Mouse (Mus musculus): ENCODE results near the gene Gnb5. TPM values are rescaled to one million over a fixed set of nuclear protein-coding genes. Genes with fewer than 3 reads are reported as not detected.
A peak's percentile ranks its signal among the peaks of the same experiment; 100 is the strongest.

The Gnb5 gene
- 15.8 and 16.2 TPM in 2 replicates for polyA plus RNA-seq (2015; fragmentation: Nextera tagmentation; extraction: Ambion mirVana)

DNA sequence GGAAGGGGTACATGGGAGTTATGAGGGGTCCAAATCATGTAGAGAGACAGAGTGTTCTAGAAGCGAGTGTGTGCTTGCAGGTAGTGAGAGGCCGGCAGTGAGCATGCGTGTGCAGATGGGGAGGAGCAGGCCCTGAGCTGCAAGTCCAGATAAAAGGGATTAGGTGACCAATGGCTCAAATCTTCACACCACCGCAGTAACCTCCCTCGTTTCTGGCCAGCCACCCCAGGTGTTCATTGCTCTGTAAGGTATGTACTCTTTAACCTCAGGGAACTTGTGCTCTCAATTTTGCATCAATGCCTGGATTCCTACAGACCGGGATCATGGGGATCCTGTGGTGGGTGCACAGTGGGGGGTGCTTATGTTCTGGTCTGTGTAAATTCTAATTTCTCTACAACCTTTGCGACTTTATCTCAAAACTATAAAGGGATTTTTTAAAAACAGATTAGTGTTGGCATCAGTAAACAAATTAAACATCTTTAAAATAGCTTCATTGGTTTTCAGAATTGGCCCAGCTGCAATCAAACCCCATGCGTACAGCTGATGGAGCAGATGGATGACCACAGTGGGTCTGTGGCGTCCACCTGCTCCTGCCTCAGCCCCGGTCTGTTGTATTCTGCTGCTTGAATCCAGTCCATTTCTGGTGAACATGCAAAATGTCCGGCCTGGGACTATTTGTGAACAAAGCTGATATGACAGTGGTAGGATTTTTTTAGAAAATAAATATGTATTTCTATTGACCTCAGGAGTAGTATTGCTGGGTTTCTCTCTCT, at the start of gene Gnb5:
Gene Gnb5 (plus strand): TSS at position 163 of the 773 bp plus-strand sequence.
- ATAC-seq: no peak

DNA sequence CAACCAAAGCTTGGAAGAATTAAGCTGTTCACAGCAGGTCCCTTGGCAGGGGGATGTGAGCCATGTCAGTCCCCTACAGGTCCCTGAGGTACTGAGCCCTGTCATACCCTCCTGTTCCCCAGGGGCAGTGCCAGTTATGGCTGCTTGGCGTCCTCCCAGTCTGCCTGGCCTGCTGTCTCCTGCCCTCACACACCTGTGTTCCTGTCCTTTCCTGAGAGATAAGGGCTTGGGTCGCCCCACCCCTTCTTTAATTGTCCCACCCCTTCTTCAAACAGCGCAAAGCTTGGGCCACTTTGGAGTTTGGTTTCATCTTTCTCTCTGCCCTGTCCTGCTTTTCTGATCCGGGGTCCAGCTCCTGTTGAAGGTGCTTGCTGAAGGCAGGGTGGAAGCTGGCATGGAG, 47.3 kb upstream of the Gnb5 start:
- H3K9ac ChIP-seq (ENCODE audit: low read depth, low read length): no peak overlapping the region
- WGBS: 53% methylated on average over 4 of the region's 4 CpGs
- no peaks in the 10 kb centered on the region for H3K27me3 ChIP-seq (replicated peaks; ENCODE audit: control insufficient read depth, insufficient read depth, low read length)
- H3K27ac ChIP-seq (ENCODE audit: low read length): no peak overlapping the region
- H3K4me2 ChIP-seq (ENCODE audit: low read depth, low read length): no peak overlapping the region
- H3K4me3 ChIP-seq (ENCODE audit: low read length): no peak overlapping the region
- H3K9me3 ChIP-seq (ENCODE audit: control insufficient read depth, low read length): no peaks in the 10 kb centered on the region
- peak; percentile 61 for ATAC-seq
- no peaks in the 10 kb centered on the region; the same call in 1 of the 2 replicates for H3K4me1 ChIP-seq (ENCODE audit: control insufficient read depth, insufficient read depth, low read length)
- 0 out of 2 replicates have a peak, but pooled peaks cover 2% of the 10 kb centered on the region for H3K36me3 ChIP-seq (ENCODE audit: control insufficient read depth, insufficient read depth, low read length)

More for the DNA sequence above, at the start of gene Gnb5:
- H3K4me3 ChIP-seq (ENCODE audit: low read length): no peak within 1 kb of the TSS
- no peak within 1 kb of the TSS for H3K27ac ChIP-seq (ENCODE audit: low read length)
- H3K4me2 ChIP-seq (ENCODE audit: low read depth, low read length): no peak within 1 kb of the TSS
- H3K9me3 ChIP-seq (ENCODE audit: control insufficient read depth, low read length): no peaks in the 10 kb centered on the region
- 80% methylated on average over 11 of the region's 11 CpGs for WGBS
- H3K36me3 ChIP-seq (ENCODE audit: control insufficient read depth, insufficient read depth, low read length): no peaks in the 10 kb centered on the region
- no peak within 1 kb of the TSS for H3K9ac ChIP-seq (ENCODE audit: low read depth, low read length)
- H3K4me1 ChIP-seq (ENCODE audit: control insufficient read depth, insufficient read depth, low read length): no peaks in the 10 kb centered on the region
- no peaks in the 10 kb centered on the region for H3K27me3 ChIP-seq (replicated peaks; ENCODE audit: control insufficient read depth, insufficient read depth, low read length)

DNA sequence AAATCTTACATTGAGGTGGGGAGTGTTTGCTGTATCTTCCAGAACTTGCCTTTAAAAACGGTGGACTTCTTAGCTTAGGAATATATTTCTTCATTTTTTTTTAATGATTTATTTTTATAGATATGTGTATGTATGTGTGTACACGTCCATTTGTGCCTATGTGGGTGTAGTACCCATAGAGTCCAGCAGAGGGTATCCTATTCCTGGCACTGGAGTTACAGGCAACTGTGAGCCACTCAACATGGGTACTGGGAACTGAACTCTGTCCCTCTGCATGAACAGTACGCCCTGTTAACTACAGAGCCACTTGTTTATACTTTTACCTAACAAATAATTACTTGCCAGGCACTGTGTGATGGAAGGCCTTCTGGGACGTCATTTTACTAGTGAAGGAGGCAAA, 46.4 kb upstream of the Gnb5 start:
- 89% methylated on average over 4 of the region's 4 CpGs for WGBS
- H3K27ac ChIP-seq (ENCODE audit: low read length): no peak overlapping the region
- ATAC-seq: no peak
- no peaks in the 10 kb centered on the region for H3K27me3 ChIP-seq (replicated peaks; ENCODE audit: control insufficient read depth, insufficient read depth, low read length)
- no peaks in the 10 kb centered on the region for H3K9me3 ChIP-seq (ENCODE audit: control insufficient read depth, low read length)
- H3K4me2 ChIP-seq (ENCODE audit: low read depth, low read length): no peak overlapping the region
- H3K36me3 ChIP-seq (ENCODE audit: control insufficient read depth, insufficient read depth, low read length): 0 out of 2 replicates have a peak, but pooled peaks cover 2% of the 10 kb centered on the region
- H3K4me3 ChIP-seq (ENCODE audit: low read length): no peak overlapping the region
- H3K4me1 ChIP-seq (ENCODE audit: control insufficient read depth, insufficient read depth, low read length): no peaks in the 10 kb centered on the region; the same call in 1 of the 2 replicates
- H3K9ac ChIP-seq (ENCODE audit: low read depth, low read length): no peak overlapping the region

DNA sequence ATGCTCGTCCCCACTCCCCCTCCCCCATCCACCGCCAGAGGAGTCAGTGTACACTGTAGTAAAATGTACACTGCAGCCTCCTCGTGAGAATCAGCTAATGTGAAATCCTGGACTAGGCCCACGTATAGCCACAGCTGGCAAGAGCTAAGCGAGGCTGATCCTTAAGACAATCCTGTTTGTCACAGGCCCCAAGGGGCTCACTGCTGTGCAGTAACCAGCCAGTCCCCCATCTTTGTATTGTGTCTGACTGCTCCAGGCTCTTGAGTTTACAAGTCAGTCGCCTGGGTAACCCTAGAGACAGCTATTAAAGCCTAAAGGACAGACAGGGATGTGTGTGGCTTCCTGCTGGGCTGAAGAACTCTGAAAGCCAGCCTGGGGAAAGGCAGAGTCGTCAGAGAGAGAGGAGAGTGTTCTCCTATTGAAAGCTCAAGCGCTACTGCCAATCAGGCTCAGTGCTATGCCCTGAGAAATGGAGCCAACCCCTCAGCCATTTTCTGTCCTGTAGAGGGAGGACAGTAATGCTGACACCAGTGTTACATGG, 44.7 kb upstream of the Gnb5 start:
- Histone ChIP-seq H3K4me2 (ENCODE audit: low read depth, low read length) (no peak overlapping the region), H3K9me3 (ENCODE audit: control insufficient read depth, low read length) (no peaks in the 10 kb centered on the region), H3K9ac (ENCODE audit: low read depth, low read length) (no peak overlapping the region), H3K36me3 (ENCODE audit: control insufficient read depth, insufficient read depth, low read length) (0 out of 2 replicates have a peak, but pooled peaks cover 2% of the 10 kb centered on the region), H3K27me3 (replicated peaks; ENCODE audit: control insufficient read depth, insufficient read depth, low read length) (no peaks in the 10 kb centered on the region), H3K27ac (ENCODE audit: low read length) (no peak overlapping the region), H3K4me1 (ENCODE audit: control insufficient read depth, insufficient read depth, low read length) (no peaks in the 10 kb centered on the region; the same call in 1 of the 2 replicates), H3K4me3 (ENCODE audit: low read length) (no peak overlapping the region)
- 24% methylated on average over 8 of the region's 8 CpGs for WGBS
- ATAC-seq: no peak

- Histone ChIP-seq H3K4me2 (ENCODE audit: low read depth, low read length) (no peak overlapping the region), H3K9ac (ENCODE audit: low read depth, low read length) (no peak overlapping the region), H3K36me3 (ENCODE audit: control insufficient read depth, insufficient read depth, low read length) (0 out of 2 replicates have a peak, but pooled peaks cover 2% of the 10 kb centered on the region), H3K4me1 (ENCODE audit: control insufficient read depth, insufficient read depth, low read length) (no peaks in the 10 kb centered on the region; the same call in 1 of the 2 replicates), H3K4me3 (ENCODE audit: low read length) (no peak overlapping the region), H3K27me3 (replicated peaks; ENCODE audit: control insufficient read depth, insufficient read depth, low read length) (no peaks in the 10 kb centered on the region), H3K9me3 (ENCODE audit: control insufficient read depth, low read length) (no peaks in the 10 kb centered on the region), H3K27ac (ENCODE audit: low read length) (no peak overlapping the region)
- WGBS: 68% methylated on average over 8 of the region's 8 CpGs
- no peak for ATAC-seq
Observed at GRCm38 (mm10) chr9:75262235-75262826, 43.8 kb upstream of the Gnb5 start.

DNA sequence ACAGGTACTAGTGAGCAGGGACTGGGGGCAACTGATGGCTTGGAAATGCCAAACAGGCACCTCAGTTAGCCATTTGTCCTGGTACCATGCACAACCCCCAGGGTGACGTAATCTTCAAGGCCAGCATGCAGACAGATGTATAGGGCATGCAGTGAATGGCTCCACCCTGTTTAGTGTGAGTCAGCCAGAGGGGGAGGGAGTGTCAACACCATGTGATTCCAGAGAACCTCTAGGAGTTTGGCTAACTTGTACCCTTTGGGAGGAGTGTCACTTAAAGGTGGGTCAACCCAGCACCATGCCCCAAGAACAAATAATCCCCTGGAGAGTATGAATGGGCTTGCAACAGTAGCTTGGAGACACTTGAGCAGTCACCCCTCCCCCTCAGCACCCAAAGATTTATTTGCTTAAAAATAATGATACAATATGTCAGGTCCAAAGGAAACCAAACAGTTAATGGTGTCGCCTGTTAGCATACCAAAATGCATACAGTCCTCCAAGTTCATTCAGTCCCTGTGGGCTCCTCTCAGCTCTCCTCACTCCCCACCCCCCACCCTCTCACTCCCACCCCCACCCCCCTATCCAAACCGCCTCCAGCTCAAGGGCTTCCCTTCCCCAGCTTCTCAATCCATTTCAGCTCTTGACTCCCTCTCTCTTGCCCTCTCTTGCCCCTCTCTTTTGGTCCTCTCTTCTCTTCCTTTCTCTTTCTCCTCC, 41.9 kb upstream of the Gnb5 start:
- Histone ChIP-seq H3K4me1 (ENCODE audit: control insufficient read depth, insufficient read depth, low read length) (no peaks in the 10 kb centered on the region; the same call in 1 of the 2 replicates), H3K36me3 (ENCODE audit: control insufficient read depth, insufficient read depth, low read length) (0 out of 2 replicates have a peak, but pooled peaks cover 2% of the 10 kb centered on the region), H3K4me2 (ENCODE audit: low read depth, low read length) (no peak overlapping the region), H3K9me3 (ENCODE audit: control insufficient read depth, low read length) (no peaks in the 10 kb centered on the region), H3K9ac (ENCODE audit: low read depth, low read length) (no peak overlapping the region), H3K27me3 (replicated peaks; ENCODE audit: control insufficient read depth, insufficient read depth, low read length) (no peaks in the 10 kb centered on the region), H3K4me3 (ENCODE audit: low read length) (no peak overlapping the region), H3K27ac (ENCODE audit: low read length) (no peak overlapping the region)
- ATAC-seq: peak; percentile 82
- 34% methylated on average over 3 of the region's 3 CpGs for WGBS

- no peak for ATAC-seq
- Histone ChIP-seq H3K4me3 (ENCODE audit: low read length) (no peak overlapping the region), H3K4me2 (ENCODE audit: low read depth, low read length) (no peak overlapping the region), H3K9ac (ENCODE audit: low read depth, low read length) (no peak overlapping the region), H3K4me1 (ENCODE audit: control insufficient read depth, insufficient read depth, low read length) (no peaks in the 10 kb centered on the region), H3K27ac (ENCODE audit: low read length) (no peak overlapping the region), H3K9me3 (ENCODE audit: control insufficient read depth, low read length) (no peaks in the 10 kb centered on the region), H3K36me3 (ENCODE audit: control insufficient read depth, insufficient read depth, low read length) (no peaks in the 10 kb centered on the region), H3K27me3 (replicated peaks; ENCODE audit: control insufficient read depth, insufficient read depth, low read length) (no peaks in the 10 kb centered on the region)
- WGBS: 76% methylated on average over 6 of the region's 6 CpGs
Observed at GRCm38 (mm10) chr9:75267147-75267546, 38.9 kb upstream of the Gnb5 start.

GRCm38 (mm10) chr9:75270382-75270781, 35.7 kb upstream of the Gnb5 start:
- Histone ChIP-seq H3K4me3 (ENCODE audit: low read length) (no peak overlapping the region), H3K27me3 (replicated peaks; ENCODE audit: control insufficient read depth, insufficient read depth, low read length) (no peaks in the 10 kb centered on the region), H3K9me3 (ENCODE audit: control insufficient read depth, low read length) (no peaks in the 10 kb centered on the region), H3K36me3 (ENCODE audit: control insufficient read depth, insufficient read depth, low read length) (no peaks in the 10 kb centered on the region), H3K4me2 (ENCODE audit: low read depth, low read length) (no peak overlapping the region), H3K9ac (ENCODE audit: low read depth, low read length) (no peak overlapping the region), H3K4me1 (ENCODE audit: control insufficient read depth, insufficient read depth, low read length) (no peaks in the 10 kb centered on the region), H3K27ac (ENCODE audit: low read length) (no peak overlapping the region)
- 66% methylated on average over 6 of the region's 6 CpGs for WGBS
- no peak for ATAC-seq

DNA sequence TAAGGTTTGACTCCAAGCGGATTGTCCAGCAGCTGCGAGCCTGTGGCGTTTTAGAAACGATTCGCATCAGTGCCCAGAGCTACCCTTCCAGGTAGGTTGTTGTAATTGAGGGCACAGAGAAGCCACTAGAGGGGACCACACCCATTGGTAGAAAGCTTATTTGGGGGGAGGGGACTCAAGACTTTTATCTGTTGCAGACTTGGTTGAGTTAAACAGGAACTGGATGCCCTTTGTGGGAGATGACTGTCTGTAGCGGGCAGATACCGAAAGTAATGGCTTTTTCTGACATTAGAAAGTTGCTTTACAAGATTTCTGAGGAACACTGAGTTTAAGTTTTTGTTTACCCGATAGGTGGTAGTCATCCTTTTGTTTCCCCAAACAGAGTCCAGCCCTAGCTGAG, 34.5 kb upstream of the Gnb5 start:
- Histone ChIP-seq H3K36me3 (ENCODE audit: control insufficient read depth, insufficient read depth, low read length) (no peaks in the 10 kb centered on the region), H3K4me1 (ENCODE audit: control insufficient read depth, insufficient read depth, low read length) (no peaks in the 10 kb centered on the region), H3K9ac (ENCODE audit: low read depth, low read length) (no peak overlapping the region), H3K4me3 (ENCODE audit: low read length) (no peak overlapping the region), H3K4me2 (ENCODE audit: low read depth, low read length) (no peak overlapping the region), H3K27ac (ENCODE audit: low read length) (no peak overlapping the region), H3K9me3 (ENCODE audit: control insufficient read depth, low read length) (no peaks in the 10 kb centered on the region), H3K27me3 (replicated peaks; ENCODE audit: control insufficient read depth, insufficient read depth, low read length) (no peaks in the 10 kb centered on the region)
- WGBS: 91% methylated on average over 8 of the region's 8 CpGs
- ATAC-seq: no peak

Data from intestine, embryonic 16.5 days (tissue).